ENCODE assay signal across 8 mouse cellular contexts in genomic region chr9:63803181-63803591, GRCm38 (mm10). TPM values are rescaled to one million over a fixed set of nuclear protein-coding genes. Genes with fewer than 3 reads are reported as not detected.
DNase-seq lines count a peak whose midpoint lies in the region; ATAC-seq and TF ChIP-seq lines count a peak whose summit lies in the region.

No protein-coding gene starts in this region.

- DNase-seq in fibroblast of lung, adult 2 months (ENCODE audit: low read depth): peak; percentile 86
- peak; percentile 40 to 72 for DNase-seq in kidney, postnatal 25 days
- DNase-seq in yolk sac, embryonic 10.5 days (ENCODE audit: low spot score): peak; percentile 46
- no peak for DNase-seq in right cerebral cortex, postnatal 25 days
- no peak for DNase-seq in spleen, postnatal 10 days (ENCODE audit: low spot score in 2 of 2)
- DNase-seq in gastrocnemius, adult 2 months: no peak

- no peak overlapping the region for H3K4me3 ChIP-seq in midbrain, embryonic 12.5 days
- no peak overlapping the region for H3K4me3 ChIP-seq in midbrain, embryonic 13.5 days (replicated peaks)
- H3K4me3 ChIP-seq in gastrocnemius, adult 2 months: no peak overlapping the region

- peak overlapping the region; percentile 25 for H3K4me2 ChIP-seq in midbrain, embryonic 12.5 days (replicated peaks)
- no peak overlapping the region for H3K4me2 ChIP-seq in midbrain, embryonic 13.5 days (replicated peaks)

- no peaks in the 10 kb centered on the region for H3K36me3 ChIP-seq in midbrain, embryonic 12.5 days
- H3K36me3 ChIP-seq in midbrain, embryonic 13.5 days: no peaks in the 10 kb centered on the region

- H3K27me3 ChIP-seq in midbrain, embryonic 12.5 days: peaks cover 10% of the 10 kb centered on the region; the same call in 1 of the 2 replicates
- no peaks in the 10 kb centered on the region for H3K27me3 ChIP-seq in midbrain, embryonic 13.5 days

- H3K27ac ChIP-seq in midbrain, embryonic 12.5 days (replicated peaks): no peak overlapping the region
- H3K27ac ChIP-seq in midbrain, embryonic 13.5 days: no peak overlapping the region
- H3K27ac ChIP-seq in gastrocnemius, adult 2 months: no peak overlapping the region

- 4% methylated on average over 8 of the region's 8 CpGs for WGBS in midbrain, embryonic 12.5 days
- 6% methylated on average over 8 of the region's 8 CpGs for WGBS in midbrain, embryonic 13.5 days

- peaks cover 16% of the 10 kb centered on the region for H3K4me1 ChIP-seq in midbrain, embryonic 12.5 days
- peaks cover 23% of the 10 kb centered on the region for H3K4me1 ChIP-seq in midbrain, embryonic 13.5 days (replicated peaks)

- intact Hi-C loops in gastrocnemius, adult 2 months (cut with DNase I): no loop called here

- peak; percentile 44; the same call in 1 of the 2 replicates for ATAC-seq in midbrain, embryonic 12.5 days (ENCODE audit: low FRiP score, low read depth)
- ATAC-seq in midbrain, embryonic 13.5 days: no peak

- no peak overlapping the region for H3K9ac ChIP-seq in midbrain, embryonic 12.5 days (replicated peaks)
- H3K9ac ChIP-seq in midbrain, embryonic 13.5 days (replicated peaks): no peak overlapping the region

- TF ChIP-seq CTCF in gastrocnemius, adult 2 months (IDR thresholded peaks at IDR 0.05): no peak

- H3K9me3 ChIP-seq in midbrain, embryonic 12.5 days: no peaks in the 10 kb centered on the region
- no peaks in the 10 kb centered on the region for H3K9me3 ChIP-seq in midbrain, embryonic 13.5 days

RNA-seq across cellular contexts. Expression of gene Smad3, which starts 45.4 kb away (rescaled TPM):
- 28.4 and 31.2 TPM in 2 replicates for polyA plus RNA-seq in midbrain, embryonic 12.5 days (2016; fragmentation: Nextera tagmentation; extraction: Ambion mirVana)
- polyA plus RNA-seq in midbrain, embryonic 13.5 days (2015; fragmentation: Nextera tagmentation; extraction: Ambion mirVana): 10.1 and 11.6 TPM in 2 replicates
- total RNA-seq in gastrocnemius, adult 2 months (2021): 10 to 100 TPM; 61.7 to 75.3 TPM

Comparison
In these comparisons a context has a peak if more than half of its experiments do, and no peak if none do; other contexts are left out.
1. DNase-seq: peak in fibroblast of lung, adult 2 months (single experiment), kidney, postnatal 25 days (2 of 2) and yolk sac, embryonic 10.5 days (single experiment); none in right cerebral cortex, postnatal 25 days (single experiment), spleen, postnatal 10 days (0 of 2) and gastrocnemius, adult 2 months (single experiment).